Mouse (Mus musculus) forebrain, embryonic 12.5 days (tissue): ENCODE data around the gene Gse1. TPM values are rescaled to one million over a fixed set of nuclear protein-coding genes. Genes with fewer than 3 reads are reported as not detected.

Source experiments
- ATAC-seq: fragments of 200-750 bp; cut with Nextera tagmentation; 2 replicates; pipeline ENCODE4 v1.8.0; 2017; ENCODE audit warnings: moderate TSS enrichment; ENCODE audit not compliant: low FRiP score
- H3K27ac ChIP-seq: fragments of 300-500 bp; sonication (generic); 2 replicates; pipeline ENCODE4 v1.5.1; 2016; ENCODE audit warnings: mild to moderate bottlenecking
- H3K27me3 ChIP-seq: fragments of 300-500 bp; sonication (generic); 2 replicates; pipeline ENCODE4 v1.6.1; 2016; ENCODE audit warnings: mild to moderate bottlenecking
- H3K36me3 ChIP-seq: fragments of 300-500 bp; sonication (generic); replicated peaks from 2 replicates; pipeline ENCODE4 v1.6.1; 2016; ENCODE audit warnings: mild to moderate bottlenecking
- H3K4me1 ChIP-seq: fragments of 300-500 bp; sonication (generic); 2 replicates; pipeline ENCODE4 v1.6.1; 2016
- H3K4me2 ChIP-seq: fragments of 300-500 bp; sonication (generic); 2 replicates; pipeline ENCODE4 v1.6.1; 2016; ENCODE audit warnings: mild to moderate bottlenecking, moderate library complexity
- H3K4me3 ChIP-seq: fragments of 300-500 bp; sonication (generic); replicated peaks from 2 replicates; pipeline ENCODE4 v1.5.1; 2016; ENCODE audit warnings: mild to moderate bottlenecking
- H3K9ac ChIP-seq: fragments of 300-500 bp; sonication (generic); 2 replicates; pipeline ENCODE4 v1.6.1; 2016; ENCODE audit warnings: mild to moderate bottlenecking
- H3K9me3 ChIP-seq: fragments of 300-500 bp; sonication (generic); 2 replicates; pipeline ENCODE4 v1.6.1; 2016
- WGBS: fragments of 180-500 bp; shearing (Covaris S2); methylation state at CpG from one replicate; pipeline ENCODE4 v1.1.7; 2016; 5-methylcytosine and 5-hydroxymethylcytosine counted together
- polyA plus RNA-seq: library from polyadenylated mRNA; unstranded; fragments of >200 nt; fragmentation: Nextera tagmentation; extraction: Ambion mirVana; gene quantifications from 2 replicates; pipeline ENCODE4 v1.2.1, GENCODE M21; 2016

Gene Gse1
- polyA plus RNA-seq, 1 experiment from 2014 or later = 20.4 TPM

DNA sequence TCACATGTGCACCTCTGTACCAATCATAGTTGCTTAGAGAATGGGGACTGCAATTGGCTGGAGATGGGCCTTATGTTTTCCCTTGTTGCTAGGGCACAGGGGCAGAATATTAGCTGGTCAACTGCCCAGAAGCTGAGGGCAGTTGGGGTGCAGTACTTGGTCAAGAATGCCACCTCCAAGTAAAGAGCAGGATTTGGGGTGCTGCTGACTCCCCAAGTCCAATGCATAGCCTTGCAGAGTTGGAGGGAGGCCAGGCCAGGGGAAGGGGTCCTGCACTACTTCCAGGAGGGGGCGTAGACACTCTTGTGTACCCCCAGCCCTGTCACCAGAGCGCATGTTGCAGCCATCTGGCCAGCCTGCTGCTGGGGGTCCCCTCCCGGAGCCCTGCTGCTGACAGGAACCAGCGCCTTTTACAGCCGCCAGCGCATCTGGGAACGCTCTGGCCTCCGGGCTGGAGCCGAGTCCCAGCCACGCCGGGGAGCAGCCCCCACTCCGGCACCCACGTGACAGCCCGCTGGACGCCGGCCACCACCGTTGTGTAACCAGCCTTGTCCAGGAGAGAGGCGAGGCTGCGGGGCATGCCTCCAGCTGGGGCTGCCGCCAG is 37.3 kb upstream of the Gse1 start:
- Histone ChIP-seq H3K9ac (0 out of 2 replicates have a peak overlapping the region, but pooled peaks have one; percentile 12), H3K9me3 (no peaks in the 10 kb centered on the region), H3K4me1 (peaks cover 22% of the 10 kb centered on the region), H3K27me3 (no peaks in the 10 kb centered on the region), H3K27ac (peak overlapping the region; percentile 66), H3K4me3 (no peak overlapping the region), H3K4me2 (peak overlapping the region; percentile 35), H3K36me3 (no peaks in the 10 kb centered on the region)
- peak; percentile 70 for ATAC-seq
- 62% methylated on average over 20 of the region's 20 CpGs for WGBS

DNA sequence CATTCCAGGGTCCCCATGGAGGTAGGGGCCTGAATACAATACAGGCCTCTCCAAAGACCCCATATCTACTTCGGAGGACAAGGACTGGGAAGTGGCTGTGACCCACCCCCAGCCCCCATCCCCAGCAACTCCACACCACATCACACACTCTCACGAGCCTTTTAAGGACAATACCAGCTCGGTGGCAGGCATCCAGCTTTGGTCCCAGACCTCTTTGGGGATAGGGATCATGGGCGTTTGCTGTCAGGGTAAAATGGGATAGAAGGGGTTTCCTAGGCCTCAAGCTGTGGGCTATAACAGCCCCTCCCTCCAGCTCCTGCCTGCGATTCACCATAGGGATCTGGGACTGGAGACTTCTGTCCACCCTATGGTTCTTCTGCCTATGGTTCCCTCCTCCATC is 36.6 kb upstream of the Gse1 start:
- H3K27ac ChIP-seq = peak overlapping the region; percentile 66; the same call in 1 of the 2 replicates
- no peak overlapping the region for H3K4me3 ChIP-seq
- WGBS = 75% methylated on average over 5 of the region's 5 CpGs
- H3K4me2 ChIP-seq = no peak overlapping the region
- H3K27me3 ChIP-seq = no peaks in the 10 kb centered on the region
- no peak for ATAC-seq
- H3K4me1 ChIP-seq = peaks cover 15% of the 10 kb centered on the region
- H3K9ac ChIP-seq = no peak overlapping the region
- H3K36me3 ChIP-seq = no peaks in the 10 kb centered on the region
- no peaks in the 10 kb centered on the region for H3K9me3 ChIP-seq

- H3K4me1 ChIP-seq = peaks cover 10% of the 10 kb centered on the region
- H3K4me2 ChIP-seq = no peak overlapping the region
- H3K9me3 ChIP-seq = no peaks in the 10 kb centered on the region
- 95% methylated on average over 5 of the region's 5 CpGs for WGBS
- H3K27ac ChIP-seq = no peak overlapping the region
- no peak overlapping the region for H3K9ac ChIP-seq
- H3K27me3 ChIP-seq = no peaks in the 10 kb centered on the region
- H3K4me3 ChIP-seq = no peak overlapping the region
- no peaks in the 10 kb centered on the region for H3K36me3 ChIP-seq
- ATAC-seq = no peak
Measured at GRCm38 (mm10) chr8:120192118-120192517, 36.1 kb upstream of the Gse1 start.

- no peaks in the 10 kb centered on the region for H3K36me3 ChIP-seq
- no peak for ATAC-seq
- H3K4me2 ChIP-seq = no peak overlapping the region
- H3K4me3 ChIP-seq = no peak overlapping the region
- 83% methylated on average over 6 of the region's 6 CpGs for WGBS
- no peaks in the 10 kb centered on the region for H3K4me1 ChIP-seq
- 0 out of 2 replicates have a peak, but pooled peaks cover 6% of the 10 kb centered on the region for H3K27me3 ChIP-seq
- H3K9me3 ChIP-seq = peaks cover 5% of the 10 kb centered on the region
- no peak overlapping the region for H3K9ac ChIP-seq
- no peak overlapping the region for H3K27ac ChIP-seq
Measured at GRCm38 (mm10) chr8:120201351-120201750, 26.9 kb upstream of the Gse1 start.

DNA sequence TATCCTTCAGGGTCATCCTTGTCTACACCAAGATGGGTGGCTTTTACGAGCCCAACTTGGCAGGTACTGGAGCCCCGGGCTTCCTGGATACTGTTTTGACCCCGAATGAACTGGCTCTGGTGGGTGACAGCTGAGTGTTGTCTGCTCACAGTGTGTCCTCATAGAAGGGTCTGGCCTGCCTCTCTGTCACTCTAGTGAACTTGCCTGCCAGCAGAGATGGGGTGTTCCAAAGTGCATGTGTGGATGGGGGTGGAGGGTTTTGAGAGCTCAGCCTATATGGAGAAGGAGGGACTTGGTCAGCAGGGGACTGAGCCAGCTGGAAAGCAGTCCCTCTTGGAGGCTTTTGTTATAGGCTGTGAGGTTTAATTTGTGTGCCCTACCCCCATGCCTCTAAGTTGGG is 25.7 kb upstream of the Gse1 start:
- 0 out of 2 replicates have a peak, but pooled peaks cover 6% of the 10 kb centered on the region for H3K27me3 ChIP-seq

DNA sequence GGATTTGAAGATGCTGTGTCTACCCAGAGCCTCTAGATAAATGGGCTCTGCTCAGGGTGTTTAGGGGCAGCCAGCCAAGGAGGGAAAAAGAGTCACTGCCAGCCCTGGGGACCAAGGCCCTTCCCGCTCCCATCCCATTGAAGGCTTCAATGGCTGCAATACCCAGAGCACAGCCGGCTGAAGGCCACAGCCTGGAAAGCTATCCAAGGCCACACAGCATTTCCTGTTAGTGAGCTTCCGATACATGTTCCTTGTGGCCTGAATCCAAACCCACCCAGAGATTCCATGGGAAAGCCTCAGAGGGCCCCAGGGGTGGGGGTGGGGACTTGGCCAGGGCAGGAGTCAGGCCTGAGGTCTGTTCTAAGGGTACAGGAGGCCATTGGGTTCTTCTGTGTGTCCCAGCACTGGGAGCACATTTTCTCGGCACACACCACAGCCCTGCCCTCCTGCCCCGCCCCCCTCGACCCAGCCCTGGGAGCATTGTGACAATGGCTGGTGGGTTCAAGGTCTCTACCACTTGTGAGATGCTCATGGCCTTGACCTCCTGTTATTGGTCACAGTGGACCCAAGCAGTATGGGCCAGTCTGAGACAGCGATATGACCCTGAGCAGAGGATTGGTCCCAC is 23.4 kb upstream of the Gse1 start:
- H3K4me2 ChIP-seq = no peak overlapping the region
- 75% methylated on average over 7 of the region's 7 CpGs for WGBS
- ATAC-seq = no peak
- peaks cover under 1% of the 10 kb centered on the region; the same call in 1 of the 2 replicates for H3K4me1 ChIP-seq
- peaks cover 2% of the 10 kb centered on the region for H3K9me3 ChIP-seq
- no peak overlapping the region for H3K27ac ChIP-seq
- no peak overlapping the region for H3K4me3 ChIP-seq
- H3K27me3 ChIP-seq = 0 out of 2 replicates have a peak, but pooled peaks cover 7% of the 10 kb centered on the region
- H3K9ac ChIP-seq = no peak overlapping the region
- no peaks in the 10 kb centered on the region for H3K36me3 ChIP-seq

More for the DNA sequence above, 25.7 kb upstream of the Gse1 start:
- no peak overlapping the region for H3K4me2 ChIP-seq
- no peaks in the 10 kb centered on the region for H3K36me3 ChIP-seq
- no peak overlapping the region for H3K27ac ChIP-seq
- H3K9ac ChIP-seq = no peak overlapping the region
- ATAC-seq = no peak
- no peak overlapping the region for H3K4me3 ChIP-seq
- H3K4me1 ChIP-seq = no peaks in the 10 kb centered on the region
- WGBS = 79% methylated on average over 3 of the region's 3 CpGs
- H3K9me3 ChIP-seq = peaks cover 5% of the 10 kb centered on the region

GRCm38 (mm10) chr8:120205916-120206315 is 22.3 kb upstream of the Gse1 start:
- Histone ChIP-seq H3K36me3 (no peaks in the 10 kb centered on the region), H3K4me1 (peaks cover 11% of the 10 kb centered on the region), H3K27ac (no peak overlapping the region), H3K4me3 (no peak overlapping the region), H3K9me3 (no peaks in the 10 kb centered on the region), H3K27me3 (0 out of 2 replicates have a peak, but pooled peaks cover 11% of the 10 kb centered on the region), H3K9ac (no peak overlapping the region), H3K4me2 (no peak overlapping the region)
- 82% methylated on average over 9 of the region's 9 CpGs for WGBS
- no peak for ATAC-seq

DNA sequence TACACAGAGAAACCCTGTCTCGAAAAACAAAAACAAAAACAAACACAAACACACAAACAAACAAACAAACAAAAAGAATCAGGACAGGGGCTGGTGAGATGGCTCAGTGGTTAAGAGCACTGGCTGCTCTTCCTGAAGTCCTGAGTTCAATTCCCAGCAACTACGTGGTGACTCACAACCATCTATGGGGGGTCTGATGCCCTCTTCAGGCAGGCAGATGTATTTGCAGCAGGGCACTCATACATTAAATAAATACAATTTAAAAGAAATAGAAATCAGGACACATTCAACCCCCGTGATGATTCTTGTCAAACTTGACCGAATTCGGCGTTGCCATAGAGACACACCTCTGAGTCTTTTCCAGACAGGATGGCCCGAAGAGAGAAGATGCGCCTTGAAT is 20.9 kb upstream of the Gse1 start:
- Histone ChIP-seq H3K4me1 (peaks cover 21% of the 10 kb centered on the region), H3K4me3 (no peak overlapping the region), H3K9ac (no peak overlapping the region), H3K9me3 (no peaks in the 10 kb centered on the region), H3K4me2 (no peak overlapping the region), H3K27ac (no peak overlapping the region), H3K36me3 (no peaks in the 10 kb centered on the region), H3K27me3 (0 out of 2 replicates have a peak, but pooled peaks cover 9% of the 10 kb centered on the region)
- no peak for ATAC-seq
- WGBS = 91% methylated on average over 8 of the region's 8 CpGs

- H3K9ac ChIP-seq = no peak overlapping the region
- H3K4me2 ChIP-seq = no peak overlapping the region
- WGBS = 78% methylated on average over 11 of the region's 11 CpGs
- ATAC-seq = no peak
- no peak overlapping the region for H3K27ac ChIP-seq
- H3K4me3 ChIP-seq = no peak overlapping the region
- no peaks in the 10 kb centered on the region for H3K9me3 ChIP-seq
- H3K27me3 ChIP-seq = peaks cover 9% of the 10 kb centered on the region; the same call in 1 of the 2 replicates
- H3K4me1 ChIP-seq = peaks cover 21% of the 10 kb centered on the region
- H3K36me3 ChIP-seq = no peaks in the 10 kb centered on the region
Measured at GRCm38 (mm10) chr8:120208113-120208512, 20.1 kb upstream of the Gse1 start.

GRCm38 (mm10) chr8:120211345-120211744 is 16.9 kb upstream of the Gse1 start:
- H3K4me2 ChIP-seq = no peak overlapping the region
- no peaks in the 10 kb centered on the region for H3K36me3 ChIP-seq
- 15% methylated on average over 4 of the region's 4 CpGs for WGBS
- peaks cover 37% of the 10 kb centered on the region for H3K4me1 ChIP-seq
- no peak overlapping the region for H3K4me3 ChIP-seq
- H3K9me3 ChIP-seq = no peaks in the 10 kb centered on the region
- peaks cover 9% of the 10 kb centered on the region; the same call in 1 of the 2 replicates for H3K27me3 ChIP-seq
- H3K27ac ChIP-seq = no peak overlapping the region
- no peak overlapping the region for H3K9ac ChIP-seq
- no peak for ATAC-seq

- Histone ChIP-seq H3K27me3 (peaks cover 9% of the 10 kb centered on the region; the same call in 1 of the 2 replicates), H3K9me3 (no peaks in the 10 kb centered on the region), H3K36me3 (no peaks in the 10 kb centered on the region), H3K9ac (no peak overlapping the region), H3K4me3 (no peak overlapping the region), H3K4me1 (peaks cover 49% of the 10 kb centered on the region), H3K27ac (no peak overlapping the region), H3K4me2 (no peak overlapping the region)
- ATAC-seq = no peak
- 89% methylated on average over 7 of the region's 7 CpGs for WGBS
Measured at GRCm38 (mm10) chr8:120212596-120212995, 15.7 kb upstream of the Gse1 start.

DNA sequence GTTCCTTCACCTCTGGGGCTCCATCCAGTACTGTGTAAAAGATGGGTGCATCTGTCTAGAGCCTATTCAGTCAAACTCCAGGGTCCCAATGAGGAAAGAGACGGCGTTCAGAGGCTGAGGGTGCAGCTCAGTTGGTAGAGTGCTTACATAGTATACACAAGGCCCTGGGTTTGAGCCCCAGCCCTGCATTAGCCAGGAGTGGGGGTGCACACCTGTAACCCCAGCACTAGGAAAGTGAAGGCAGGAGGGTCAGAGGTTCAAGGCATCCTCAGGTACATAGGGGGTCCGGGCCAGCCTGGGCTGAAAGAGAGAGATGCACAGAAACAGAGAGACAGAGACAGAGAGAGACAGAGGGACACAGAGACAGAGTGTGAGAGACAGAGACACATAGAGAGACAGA is 15.0 kb upstream of the Gse1 start:
- WGBS = 93% methylated on average over 3 of the region's 3 CpGs
- no peaks in the 10 kb centered on the region for H3K36me3 ChIP-seq
- ATAC-seq = no peak
- H3K9ac ChIP-seq = no peak overlapping the region
- H3K4me2 ChIP-seq = no peak overlapping the region
- no peaks in the 10 kb centered on the region for H3K9me3 ChIP-seq
- H3K27me3 ChIP-seq = peaks cover 9% of the 10 kb centered on the region; the same call in 1 of the 2 replicates
- peaks cover 52% of the 10 kb centered on the region for H3K4me1 ChIP-seq
- H3K4me3 ChIP-seq = no peak overlapping the region
- H3K27ac ChIP-seq = no peak overlapping the region

GRCm38 (mm10) chr8:120213939-120214338 is 14.3 kb upstream of the Gse1 start:
- Histone ChIP-seq H3K9ac (no peak overlapping the region), H3K27ac (no peak overlapping the region), H3K9me3 (no peaks in the 10 kb centered on the region), H3K4me1 (peaks cover 52% of the 10 kb centered on the region), H3K4me3 (no peak overlapping the region), H3K36me3 (no peaks in the 10 kb centered on the region), H3K4me2 (no peak overlapping the region), H3K27me3 (peaks cover 9% of the 10 kb centered on the region; the same call in 1 of the 2 replicates)
- 69% methylated on average over 5 of the region's 5 CpGs for WGBS
- no peak for ATAC-seq
